Mouse (Mus musculus): ENCODE measurements around the gene Foxm1. TPM values are rescaled to one million over a fixed set of nuclear protein-coding genes. Genes with fewer than 3 reads are reported as not detected.

Gene Foxm1
- polyA plus RNA-seq, 1 experiment from 2014 or later = 26.3 TPM

GRCm38 (mm10) chr6:128345623-128346022 lies 17.1 kb upstream of the Foxm1 start:
- Histone ChIP-seq H3K4me2 (ENCODE audit: low read depth, low read length) (no peak overlapping the region), H3K9ac (ENCODE audit: low read length) (no peak overlapping the region), H3K4me3 (ENCODE audit: low read length) (no peak overlapping the region), H3K4me1 (ENCODE audit: control insufficient read depth, insufficient read depth, low read length) (no peaks in the 10 kb centered on the region), H3K36me3 (ENCODE audit: control insufficient read depth, insufficient read depth) (no peaks in the 10 kb centered on the region; the same call in 1 of the 2 replicates), H3K27ac (ENCODE audit: low read length) (no peak overlapping the region), H3K27me3 (ENCODE audit: control insufficient read depth, insufficient read depth, low read length) (no peaks in the 10 kb centered on the region), H3K9me3 (replicated peaks; ENCODE audit: control insufficient read depth, low read length) (no peaks in the 10 kb centered on the region)
- no peak for ATAC-seq (replicated peaks; ENCODE audit: extremely low read depth, insufficient read depth, low FRiP score)
- WGBS = 76% methylated on average over 10 of the region's 10 CpGs

- ATAC-seq (replicated peaks; ENCODE audit: extremely low read depth, insufficient read depth, low FRiP score) = no peak
- WGBS = 79% methylated on average over 6 of the region's 6 CpGs
- H3K27me3 ChIP-seq (ENCODE audit: control insufficient read depth, insufficient read depth, low read length) = no peaks in the 10 kb centered on the region
Observed at GRCm38 (mm10) chr6:128346782-128347181, 16.0 kb upstream of the Foxm1 start.

GRCm38 (mm10) chr6:128349711-128350110 lies 13.1 kb upstream of the Foxm1 start:
- no peak overlapping the region for H3K4me2 ChIP-seq (ENCODE audit: low read depth, low read length)
- 53% methylated on average over 7 of the region's 7 CpGs for WGBS
- H3K4me1 ChIP-seq (ENCODE audit: control insufficient read depth, insufficient read depth, low read length) = peaks cover 2% of the 10 kb centered on the region
- H3K9ac ChIP-seq (ENCODE audit: low read length) = no peak overlapping the region
- no peak for ATAC-seq (replicated peaks; ENCODE audit: extremely low read depth, insufficient read depth, low FRiP score)
- no peaks in the 10 kb centered on the region for H3K9me3 ChIP-seq (replicated peaks; ENCODE audit: control insufficient read depth, low read length)
- no peak overlapping the region for H3K27ac ChIP-seq (ENCODE audit: low read length)
- no peak overlapping the region for H3K4me3 ChIP-seq (ENCODE audit: low read length)
- H3K36me3 ChIP-seq (ENCODE audit: control insufficient read depth, insufficient read depth) = peaks cover 2% of the 10 kb centered on the region; the same call in 1 of the 2 replicates
- no peaks in the 10 kb centered on the region for H3K27me3 ChIP-seq (ENCODE audit: control insufficient read depth, insufficient read depth, low read length)

More at GRCm38 (mm10) chr6:128346782-128347181, 16.0 kb upstream of the Foxm1 start:
- no peaks in the 10 kb centered on the region for H3K9me3 ChIP-seq (replicated peaks; ENCODE audit: control insufficient read depth, low read length)
- no peak overlapping the region for H3K9ac ChIP-seq (ENCODE audit: low read length)
- no peak overlapping the region for H3K4me2 ChIP-seq (ENCODE audit: low read depth, low read length)
- H3K36me3 ChIP-seq (ENCODE audit: control insufficient read depth, insufficient read depth) = peaks cover 2% of the 10 kb centered on the region; the same call in 1 of the 2 replicates
- no peaks in the 10 kb centered on the region for H3K4me1 ChIP-seq (ENCODE audit: control insufficient read depth, insufficient read depth, low read length)
- H3K27ac ChIP-seq (ENCODE audit: low read length) = no peak overlapping the region
- no peak overlapping the region for H3K4me3 ChIP-seq (ENCODE audit: low read length)

- Histone ChIP-seq H3K27me3 (ENCODE audit: control insufficient read depth, insufficient read depth, low read length) (no peaks in the 10 kb centered on the region), H3K9me3 (replicated peaks; ENCODE audit: control insufficient read depth, low read length) (no peaks in the 10 kb centered on the region), H3K27ac (ENCODE audit: low read length) (no peak overlapping the region), H3K36me3 (ENCODE audit: control insufficient read depth, insufficient read depth) (peaks cover 16% of the 10 kb centered on the region; the same call in 1 of the 2 replicates), H3K4me1 (ENCODE audit: control insufficient read depth, insufficient read depth, low read length) (peaks cover 6% of the 10 kb centered on the region), H3K4me3 (ENCODE audit: low read length) (no peak overlapping the region), H3K9ac (ENCODE audit: low read length) (no peak overlapping the region), H3K4me2 (ENCODE audit: low read depth, low read length) (no peak overlapping the region)
- no peak for ATAC-seq (replicated peaks; ENCODE audit: extremely low read depth, insufficient read depth, low FRiP score)
- WGBS = 69% methylated on average over 3 of the region's 3 CpGs
Observed at GRCm38 (mm10) chr6:128354140-128354539, 8.6 kb upstream of the Foxm1 start.

- Histone ChIP-seq H3K36me3 (ENCODE audit: control insufficient read depth, insufficient read depth) (peaks cover 16% of the 10 kb centered on the region; the same call in 1 of the 2 replicates), H3K9ac (ENCODE audit: low read length) (peak overlapping the region; percentile 84), H3K4me3 (ENCODE audit: low read length) (peak overlapping the region; percentile 87), H3K27me3 (ENCODE audit: control insufficient read depth, insufficient read depth, low read length) (no peaks in the 10 kb centered on the region), H3K27ac (ENCODE audit: low read length) (peak overlapping the region; percentile 82), H3K4me1 (ENCODE audit: control insufficient read depth, insufficient read depth, low read length) (peaks cover 6% of the 10 kb centered on the region), H3K4me2 (ENCODE audit: low read depth, low read length) (peak overlapping the region; percentile 91), H3K9me3 (replicated peaks; ENCODE audit: control insufficient read depth, low read length) (no peaks in the 10 kb centered on the region)
- under 1% methylated on average over 27 of the region's 28 CpGs for WGBS
- peak; percentile 32 for ATAC-seq (replicated peaks; ENCODE audit: extremely low read depth, insufficient read depth, low FRiP score)
Observed at GRCm38 (mm10) chr6:128355201-128355681, 7.5 kb upstream of the Foxm1 start.

GRCm38 (mm10) chr6:128355726-128356416 lies 6.9 kb upstream of the Foxm1 start, which contains the start of gene Tulp3:
Gene Tulp3 (minus strand): TSS chr6:128355851.
- peak; percentile 100 for ATAC-seq (replicated peaks; ENCODE audit: extremely low read depth, insufficient read depth, low FRiP score)
- peak within 1 kb of the TSS; percentile 87 for H3K4me3 ChIP-seq (ENCODE audit: low read length)
- peak within 1 kb of the TSS; percentile 82 for H3K27ac ChIP-seq (ENCODE audit: low read length)
- H3K27me3 ChIP-seq (ENCODE audit: control insufficient read depth, insufficient read depth, low read length) = no peaks in the 10 kb centered on the region
- H3K9me3 ChIP-seq (replicated peaks; ENCODE audit: control insufficient read depth, low read length) = no peaks in the 10 kb centered on the region
- H3K4me2 ChIP-seq (ENCODE audit: low read depth, low read length) = peak within 1 kb of the TSS; percentile 91
- H3K9ac ChIP-seq (ENCODE audit: low read length) = peak within 1 kb of the TSS; percentile 84
- peaks cover 6% of the 10 kb centered on the region for H3K4me1 ChIP-seq (ENCODE audit: control insufficient read depth, insufficient read depth, low read length)
- WGBS = under 1% methylated on average over 39 of the region's 42 CpGs
- H3K36me3 ChIP-seq (ENCODE audit: control insufficient read depth, insufficient read depth) = peaks cover 15% of the 10 kb centered on the region; the same call in 1 of the 2 replicates

GRCm38 (mm10) chr6:128358999-128359398 lies 3.8 kb upstream of the Foxm1 start:
- no peak overlapping the region for H3K4me3 ChIP-seq (ENCODE audit: low read length)
- H3K9ac ChIP-seq (ENCODE audit: low read length) = no peak overlapping the region
- H3K4me2 ChIP-seq (ENCODE audit: low read depth, low read length) = no peak overlapping the region
- no peak for ATAC-seq (replicated peaks; ENCODE audit: extremely low read depth, insufficient read depth, low FRiP score)
- H3K36me3 ChIP-seq (ENCODE audit: control insufficient read depth, insufficient read depth) = peaks cover 13% of the 10 kb centered on the region; the same call in 1 of the 2 replicates
- H3K27me3 ChIP-seq (ENCODE audit: control insufficient read depth, insufficient read depth, low read length) = no peaks in the 10 kb centered on the region
- no peak overlapping the region for H3K27ac ChIP-seq (ENCODE audit: low read length)
- 32% methylated on average over 2 of the region's 2 CpGs for WGBS
- peaks cover 17% of the 10 kb centered on the region for H3K4me1 ChIP-seq (ENCODE audit: control insufficient read depth, insufficient read depth, low read length)
- H3K9me3 ChIP-seq (replicated peaks; ENCODE audit: control insufficient read depth, low read length) = no peaks in the 10 kb centered on the region

GRCm38 (mm10) chr6:128361901-128362300 lies 866 bp upstream of the Foxm1 start:
- Histone ChIP-seq H3K9ac (ENCODE audit: low read length) (peak overlapping the region; percentile 87), H3K4me2 (ENCODE audit: low read depth, low read length) (peak overlapping the region; percentile 77), H3K9me3 (replicated peaks; ENCODE audit: control insufficient read depth, low read length) (no peaks in the 10 kb centered on the region), H3K36me3 (ENCODE audit: control insufficient read depth, insufficient read depth) (peaks cover 18% of the 10 kb centered on the region; the same call in 1 of the 2 replicates), H3K27ac (ENCODE audit: low read length) (peak overlapping the region; percentile 92), H3K27me3 (ENCODE audit: control insufficient read depth, insufficient read depth, low read length) (no peaks in the 10 kb centered on the region), H3K4me1 (ENCODE audit: control insufficient read depth, insufficient read depth, low read length) (peaks cover 10% of the 10 kb centered on the region), H3K4me3 (ENCODE audit: low read length) (peak overlapping the region; percentile 88)
- WGBS = 16% methylated on average over 9 of the region's 9 CpGs
- ATAC-seq (replicated peaks; ENCODE audit: extremely low read depth, insufficient read depth, low FRiP score) = no peak
